Mouse (Mus musculus) liver, postnatal 0 days (tissue): ENCODE measurements around the gene Trabd2b.

Experiments used
- CTCF ChIP-seq: sonication (generic); IDR thresholded peaks from 2 replicates; pipeline ENCODE4 v1.5.1; 2016; ENCODE audit warnings: antibody characterized with exemption, low read depth
- EP300 ChIP-seq: IDR thresholded peaks from 2 replicates; pipeline ENCODE4 v1.6.1; 2016; ENCODE audit warnings: antibody characterized with exemption, low read depth, mild to moderate bottlenecking

DNA sequence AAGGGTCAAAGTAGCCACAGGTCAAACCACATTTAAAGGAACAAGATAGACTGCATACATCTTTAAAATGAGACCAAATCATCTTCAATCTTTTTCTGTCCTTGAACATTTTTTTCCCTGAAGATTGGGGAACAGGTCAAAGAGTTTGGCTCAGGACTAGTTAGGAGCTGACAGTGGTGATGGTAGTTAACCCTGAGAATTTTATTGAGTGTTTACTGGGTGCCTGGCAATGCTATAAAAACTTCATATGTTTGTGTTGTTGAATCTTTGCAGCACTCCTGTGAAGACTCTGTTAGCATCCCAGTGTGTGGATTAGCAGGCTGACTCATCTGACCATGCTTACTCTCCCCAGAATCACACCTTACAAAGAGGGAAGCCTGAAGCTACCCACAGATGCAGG, 238.8 kb downstream of the Trabd2b start:
- no peak for TF ChIP-seq CTCF
- TF ChIP-seq EP300, result no peak
